Mouse (Mus musculus) ES-E14 (cell line): Measurements from ENCODE around the gene Ctdsp2. TPM values are rescaled to one million over a fixed set of nuclear protein-coding genes. Genes with fewer than 3 reads are reported as not detected.

Source experiments
- DNase-seq: peaks from one replicate; pipeline ENCODE4 v3.0.0-alpha.2; 2013; ENCODE audit warnings: low read depth, low spot score
- H3K27ac ChIP-seq: 2 replicates; pipeline ENCODE4 v1.5.1; 2012; ENCODE audit warnings: low read depth, mild to moderate bottlenecking, low read length, moderate library complexity, mixed read lengths; ENCODE audit not compliant: poor library complexity, insufficient read depth, severe bottlenecking
- H3K36me3 ChIP-seq: 2 replicates; pipeline ENCODE4 v1.6.1; 2012; ENCODE audit warnings: mild to moderate bottlenecking, low read length, moderate library complexity, mixed read lengths; ENCODE audit not compliant: control insufficient read depth, poor library complexity, insufficient read depth, severe bottlenecking
- H3K4me1 ChIP-seq, 2 experiments: fragments of 150-350 bp in 1 of 2; sonication (generic) in 1 of 2; 2 replicates each; pipeline ENCODE4 v1.6.1; 2012; ENCODE audit warnings: low read length in 2 of 2, mild to moderate bottlenecking in 1 of 2, mixed read lengths in 1 of 2; ENCODE audit not compliant: control insufficient read depth in 2 of 2, insufficient read depth in 2 of 2, poor library complexity in 1 of 2
- H3K4me3 ChIP-seq, 2 experiments: fragments of 150-350 bp in 1 of 2; sonication (generic) in 1 of 2; 2 replicates each; pipeline ENCODE4 v1.5.1; 2012; ENCODE audit warnings: low read length in 2 of 2, low read depth in 1 of 2, mild to moderate bottlenecking in 1 of 2, mixed read lengths in 1 of 2; ENCODE audit not compliant: insufficient read depth in 1 of 2, poor library complexity in 1 of 2, severe bottlenecking in 1 of 2
- H3K9ac ChIP-seq: 2 replicates; pipeline ENCODE4 v1.6.1; 2012; ENCODE audit warnings: low read depth, mild to moderate bottlenecking, low read length, mixed read lengths; ENCODE audit not compliant: poor library complexity, insufficient read depth, severe bottlenecking
- H3K9me3 ChIP-seq: fragments of 150-350 bp; sonication (generic); 2 replicates; pipeline ENCODE4 v1.6.1; 2012; ENCODE audit warnings: low read depth, mild to moderate bottlenecking, low read length; ENCODE audit not compliant: control insufficient read depth, insufficient read depth
- CHD2 ChIP-seq: IDR thresholded peaks from 2 replicates; pipeline ENCODE4 v1.6.1; 2014; ENCODE audit warnings: mild to moderate bottlenecking, low read depth, low read length, inconsistent platforms
- HCFC1 ChIP-seq: IDR thresholded peaks from 2 replicates; pipeline ENCODE4 v1.6.1; 2012; ENCODE audit warnings: low read length, inconsistent platforms, borderline replicate concordance; ENCODE audit not compliant: insufficient read depth
- MAFK ChIP-seq: IDR thresholded peaks from 2 replicates; pipeline ENCODE4 v1.6.1; 2014; ENCODE audit warnings: mild to moderate bottlenecking, low read depth, low read length, inconsistent platforms; ENCODE audit not compliant: insufficient read depth
- ZC3H11A ChIP-seq: IDR thresholded peaks from 2 replicates; pipeline ENCODE4 v1.6.1; 2012; ENCODE audit warnings: low read depth, mild to moderate bottlenecking, inconsistent platforms, low read length, borderline replicate concordance
- ZNF384 ChIP-seq: IDR thresholded peaks from 2 replicates; pipeline ENCODE4 v1.6.1; 2012; ENCODE audit warnings: low read depth, low read length, inconsistent platforms
- in situ Hi-C, 2 experiments: fragments of 600-800 bp; cut with MboI; formaldehyde crosslinking; loops; one replicate each; pipeline ENCODE4 v1.15.1; 2025; ENCODE audit warnings: low sequenced_read_pairs in 2 of 2, inconsistent platforms in 1 of 2; ENCODE audit not compliant: unreplicated experiment in 2 of 2
- total RNA-seq: library from RNA; depleted of rRNA; stranded (reverse); fragments of 300-350 nt; gene quantifications from 2 replicates; pipeline ENCODE4 v1.2.3, GENCODE M21; 2012

Gene Ctdsp2
- total RNA-seq, 1 experiment: 28.5 TPM

DNA sequence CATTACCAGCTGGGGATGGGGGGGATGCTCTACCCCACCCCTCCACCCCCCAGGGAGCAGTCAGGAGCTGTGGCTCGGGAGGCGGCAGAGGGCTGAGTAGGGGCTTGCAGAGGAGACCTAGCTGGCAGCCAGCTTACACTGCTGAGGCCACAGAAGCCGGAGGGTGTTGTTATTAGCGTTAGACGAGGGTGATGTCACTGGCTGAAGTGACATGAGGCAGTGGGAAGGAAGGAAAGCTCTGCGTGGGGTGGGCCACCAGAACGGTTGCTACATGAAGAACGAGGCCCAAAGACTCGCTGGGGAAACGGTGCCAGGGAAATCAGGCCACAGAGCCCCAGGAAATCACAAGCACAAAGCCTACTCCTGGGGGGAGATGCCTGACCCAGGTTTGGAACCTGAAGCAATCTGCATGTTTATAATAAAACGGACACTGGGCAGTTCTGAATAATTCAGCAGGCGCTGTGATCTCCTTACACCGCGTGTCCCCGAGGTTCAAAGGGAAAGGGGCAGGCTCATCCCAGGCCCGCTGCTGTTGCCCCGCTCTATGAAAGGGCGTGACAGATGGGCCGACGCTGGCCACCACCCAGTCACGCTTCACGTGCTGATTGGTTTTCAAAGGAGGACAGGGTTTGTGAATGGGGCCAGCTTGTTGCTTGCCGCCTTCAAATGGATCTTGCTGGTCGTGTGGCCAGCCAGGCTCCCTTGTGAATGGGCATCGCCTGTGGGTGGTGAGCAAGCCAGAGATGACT, 21.0 kb upstream of the Ctdsp2 start:
- Histone ChIP-seq H3K27ac (no peak overlapping the region), H3K4me3 (peak overlapping the region; percentile 1 to 47; a peak in 2 of 4 replicates)
- no peak for DNase-seq

DNA sequence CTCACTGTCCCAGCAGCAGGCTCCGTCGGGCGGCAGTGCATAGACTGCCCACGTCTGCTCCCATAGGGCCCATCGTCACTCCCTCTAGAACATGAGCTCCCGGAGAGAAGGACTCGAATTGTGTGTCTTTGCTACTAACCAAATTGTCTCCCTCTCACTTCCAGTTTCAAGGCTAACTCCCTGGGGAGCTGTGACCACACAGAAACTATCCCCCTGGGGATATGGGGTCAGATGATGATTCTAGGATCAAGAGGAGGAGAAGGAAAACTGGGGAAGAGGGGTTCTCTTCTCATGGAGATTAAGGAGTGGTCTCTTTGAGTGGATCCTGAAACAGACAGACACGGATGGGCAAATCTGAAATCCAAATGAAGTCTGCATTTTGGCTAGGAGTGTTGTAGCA, 18.0 kb upstream of the Ctdsp2 start:
- H3K36me3 ChIP-seq: no peaks in the 10 kb centered on the region
- H3K27ac ChIP-seq: no peak overlapping the region
- in situ Hi-C loops: no loop called here
- H3K9ac ChIP-seq: no peak overlapping the region
- no peak overlapping the region for H3K4me3 ChIP-seq
- H3K4me1 ChIP-seq: peaks cover 8 to 23% of the 10 kb centered on the region in 2 experiments
- no peak for DNase-seq
- H3K9me3 ChIP-seq: no peaks in the 10 kb centered on the region
- TF ChIP-seq MAFK: no peak
- TF ChIP-seq HCFC1: no peak
- no peak for TF ChIP-seq ZC3H11A
- no peak for TF ChIP-seq CHD2
- TF ChIP-seq ZNF384: no peak

More for the DNA sequence above, 21.0 kb upstream of the Ctdsp2 start:
- H3K9ac ChIP-seq: peak overlapping the region; percentile 34; the same call in 1 of the 2 replicates
- no peaks in the 10 kb centered on the region for H3K36me3 ChIP-seq
- peaks cover 4 to 16% of the 10 kb centered on the region in 2 experiments for H3K4me1 ChIP-seq
- H3K9me3 ChIP-seq: no peaks in the 10 kb centered on the region
- TF ChIP-seq ZNF384: no peak
- no peak for TF ChIP-seq CHD2
- no peak for TF ChIP-seq ZC3H11A
- no peak for TF ChIP-seq MAFK
- TF ChIP-seq HCFC1: no peak
- in situ Hi-C loops: no loop called here

DNA sequence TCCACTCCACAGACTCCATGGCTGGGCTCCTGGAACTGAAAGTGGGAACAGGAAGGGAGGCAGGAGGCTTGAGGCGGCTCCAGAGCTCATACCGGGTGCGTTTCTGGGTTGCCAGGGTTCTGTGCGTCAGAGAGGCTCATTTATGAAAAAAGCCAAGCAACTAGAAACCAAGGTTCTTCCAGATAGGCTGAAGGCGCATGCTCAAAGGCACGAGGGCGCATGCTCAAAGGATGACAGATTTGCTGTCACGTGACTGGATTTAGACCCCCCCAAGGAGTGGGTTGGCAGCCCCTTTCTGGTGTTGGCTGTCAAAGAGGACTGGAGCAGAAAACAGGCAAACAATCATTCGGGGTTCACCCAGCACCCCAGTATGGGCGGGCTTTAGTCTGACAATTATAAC, 16.8 kb upstream of the Ctdsp2 start:
- in situ Hi-C loops: no loop called here
- Histone ChIP-seq H3K9ac (peak overlapping the region; percentile 9; the same call in 1 of the 2 replicates), H3K4me1 (peaks cover 8 to 23% of the 10 kb centered on the region in 2 experiments), H3K9me3 (no peaks in the 10 kb centered on the region), H3K27ac (no peak overlapping the region), H3K36me3 (no peaks in the 10 kb centered on the region), H3K4me3 (no peak overlapping the region; a peak in 1 of 4 replicates)
- TF ChIP-seq HCFC1: no peak
- TF ChIP-seq CHD2: no peak
- TF ChIP-seq MAFK: no peak
- no peak for TF ChIP-seq ZNF384
- no peak for TF ChIP-seq ZC3H11A
- no peak for DNase-seq

DNA sequence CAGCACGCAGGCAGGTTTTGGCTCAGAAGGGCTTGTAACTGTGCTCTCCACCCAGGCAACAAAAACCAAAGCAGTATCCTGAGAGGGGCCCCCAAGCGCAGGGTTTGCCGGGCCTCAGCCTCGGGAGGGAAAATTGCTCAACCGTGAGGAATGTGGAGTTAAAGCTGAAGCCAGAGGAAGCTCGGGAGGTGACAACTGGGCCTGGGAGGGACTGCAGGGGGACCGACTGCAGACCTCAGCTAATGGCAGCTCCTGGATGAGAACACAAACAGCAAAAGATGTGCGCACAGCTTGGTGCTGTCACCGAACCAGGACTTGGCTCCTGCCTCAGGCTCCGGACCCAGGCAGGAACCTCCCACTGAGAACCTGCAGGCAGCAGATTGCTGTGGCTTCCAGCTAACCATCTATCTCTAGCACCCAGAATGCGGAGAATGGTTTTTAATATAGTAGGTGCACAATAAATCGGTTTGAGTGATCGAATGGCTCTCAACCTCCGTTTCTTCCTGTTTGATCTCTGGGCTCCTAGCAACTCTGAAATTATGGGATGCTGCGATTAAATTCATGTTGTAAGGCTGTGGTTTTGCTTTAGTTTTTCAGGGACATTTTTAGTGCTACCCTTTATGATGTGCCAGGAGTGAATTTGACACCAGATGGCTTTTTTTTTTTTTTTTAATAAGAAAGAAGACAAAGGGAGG, 16.1 kb upstream of the Ctdsp2 start:
- peak overlapping the region; percentile 7; the same call in 1 of the 2 replicates for H3K9ac ChIP-seq
- no peak for TF ChIP-seq ZC3H11A
- no peak for TF ChIP-seq HCFC1
- TF ChIP-seq CHD2: no peak
- no peak for DNase-seq
- no peaks in the 10 kb centered on the region for H3K36me3 ChIP-seq
- H3K27ac ChIP-seq: 0 out of 2 replicates have a peak overlapping the region, but pooled peaks have one; percentile 13
- H3K9me3 ChIP-seq: no peaks in the 10 kb centered on the region
- peaks cover 5 to 20% of the 10 kb centered on the region in 2 experiments; a peak in 3 of 4 replicates for H3K4me1 ChIP-seq
- in situ Hi-C loops: no loop called here
- peak overlapping the region; percentile 5 to 11; a peak in 3 of 4 replicates for H3K4me3 ChIP-seq
